Mouse (Mus musculus): Measurements from ENCODE around the gene Fastk. TPM values are rescaled to one million over a fixed set of nuclear protein-coding genes. Genes with fewer than 3 reads are reported as not detected.
A peak's percentile ranks its signal among the peaks of the same experiment; 100 is the strongest.

The Fastk gene
- polyA plus RNA-seq, 1 experiment, result 124 TPM

GRCm38 (mm10) chr5:24481647-24482046, 36.6 kb upstream of the Fastk start:
- Histone ChIP-seq H3K4me2 (ENCODE audit: low read depth) (no peak overlapping the region), H3ac (ENCODE audit: control insufficient read depth, insufficient read length) (no peak overlapping the region), H3K36me3 (ENCODE audit: control insufficient read depth, insufficient read depth) (peaks cover 28% of the 10 kb centered on the region), H3K4me3 (no peak overlapping the region), H3K27me3 (ENCODE audit: control insufficient read depth, insufficient read depth, insufficient read length) (no peaks in the 10 kb centered on the region), H3K79me2 (ENCODE audit: control insufficient read depth, insufficient read depth) (peaks cover 3% of the 10 kb centered on the region)
- TF ChIP-seq USF1 (IDR thresholded peaks at IDR 0.05; ENCODE audit: low read depth), result no peak
- no peak for TF ChIP-seq TCF12 (IDR thresholded peaks at IDR 0.05; ENCODE audit: insufficient read depth, poor library complexity, severe bottlenecking)
- TF ChIP-seq REST (IDR thresholded peaks at IDR 0.05; ENCODE audit: insufficient read depth, insufficient read length), result no peak
- no peak for TF ChIP-seq MAX (IDR thresholded peaks at IDR 0.05; ENCODE audit: low read depth)
- TF ChIP-seq POLR2A (IDR thresholded peaks at IDR 0.05; ENCODE audit: insufficient read length, low read depth), result no peak
- no peak for TF ChIP-seq TCF3 (IDR thresholded peaks at IDR 0.05; ENCODE audit: insufficient read length, low read depth)
- no peak for TF ChIP-seq MYOG (IDR thresholded peaks at IDR 0.05; ENCODE audit: control insufficient read depth in 1 of 3, insufficient read depth in 1 of 3, insufficient read length in 2 of 3, low read depth in 2 of 3)
- TF ChIP-seq E2F4 (IDR thresholded peaks at IDR 0.05; ENCODE audit: insufficient read depth), result no peak
- no peak for TF ChIP-seq SRF (IDR thresholded peaks at IDR 0.05; ENCODE audit: control insufficient read depth, insufficient read length, low read depth)
- no peak for TF ChIP-seq CEBPB (IDR thresholded peaks at IDR 0.05; ENCODE audit: insufficient read depth, poor library complexity, severe bottlenecking)
- no peak for TF ChIP-seq MYOD1 (IDR thresholded peaks at IDR 0.05; ENCODE audit: control insufficient read depth in 1 of 3, insufficient read length in 2 of 3, low read depth in 2 of 3)
- TF ChIP-seq POLR2AphosphoS2 (IDR thresholded peaks at IDR 0.05; ENCODE audit: insufficient read length, low read depth), result no peak

- Histone ChIP-seq H3K4me3 (no peak overlapping the region), H3K4me2 (ENCODE audit: low read depth) (no peak overlapping the region), H3ac (ENCODE audit: control insufficient read depth, insufficient read length) (no peak overlapping the region), H3K36me3 (ENCODE audit: control insufficient read depth, insufficient read depth) (peaks cover 13% of the 10 kb centered on the region), H3K27me3 (ENCODE audit: control insufficient read depth, insufficient read depth, insufficient read length) (no peaks in the 10 kb centered on the region), H3K79me2 (ENCODE audit: control insufficient read depth, insufficient read depth) (peaks cover 15% of the 10 kb centered on the region)
- peak in 1 of 3 experiments; percentile 32 for TF ChIP-seq MYOG (IDR thresholded peaks at IDR 0.05; ENCODE audit: control insufficient read depth in 1 of 3, insufficient read depth in 1 of 3, insufficient read length in 2 of 3, low read depth in 2 of 3)
- TF ChIP-seq MYOD1 (IDR thresholded peaks at IDR 0.05; ENCODE audit: control insufficient read depth in 1 of 3, insufficient read length in 2 of 3, low read depth in 2 of 3), result peak in 2 of 3 experiments; percentile 75 to 80
- TF ChIP-seq REST (IDR thresholded peaks at IDR 0.05; ENCODE audit: insufficient read depth, insufficient read length), result no peak
These were observed 32.8 kb upstream of the Fastk start for GRCm38 (mm10) chr5:24477909-24478308.

- no peak overlapping the region for H3K4me3 ChIP-seq
- no peak overlapping the region for H3ac ChIP-seq (ENCODE audit: control insufficient read depth, insufficient read length)
- H3K4me2 ChIP-seq (ENCODE audit: low read depth), result no peak overlapping the region
- peaks cover 36% of the 10 kb centered on the region for H3K79me2 ChIP-seq (ENCODE audit: control insufficient read depth, insufficient read depth)
- H3K27me3 ChIP-seq (ENCODE audit: control insufficient read depth, insufficient read depth, insufficient read length), result no peaks in the 10 kb centered on the region
- no peak for TF ChIP-seq CEBPB (IDR thresholded peaks at IDR 0.05; ENCODE audit: insufficient read depth, poor library complexity, severe bottlenecking)
- no peak for TF ChIP-seq MYOG (IDR thresholded peaks at IDR 0.05; ENCODE audit: control insufficient read depth in 1 of 3, insufficient read depth in 1 of 3, insufficient read length in 2 of 3, low read depth in 2 of 3)
- TF ChIP-seq USF1 (IDR thresholded peaks at IDR 0.05; ENCODE audit: low read depth), result no peak
- H3K36me3 ChIP-seq (ENCODE audit: control insufficient read depth, insufficient read depth), result peaks cover 10% of the 10 kb centered on the region
These were observed 30.6 kb upstream of the Fastk start for GRCm38 (mm10) chr5:24475476-24476241.

GRCm38 (mm10) chr5:24474723-24475261, 29.7 kb upstream of the Fastk start:
- H3K4me3 ChIP-seq, result no peak overlapping the region

GRCm38 (mm10) chr5:24474025-24474722, 29.1 kb upstream of the Fastk start:
- TF ChIP-seq POLR2A (IDR thresholded peaks at IDR 0.05; ENCODE audit: insufficient read length, low read depth), result no peak
- no peak for TF ChIP-seq MYOG (IDR thresholded peaks at IDR 0.05; ENCODE audit: control insufficient read depth in 1 of 3, insufficient read depth in 1 of 3, insufficient read length in 2 of 3, low read depth in 2 of 3)
- TF ChIP-seq MAX (IDR thresholded peaks at IDR 0.05; ENCODE audit: low read depth), result no peak
- no peak for TF ChIP-seq TCF12 (IDR thresholded peaks at IDR 0.05; ENCODE audit: insufficient read depth, poor library complexity, severe bottlenecking)
- TF ChIP-seq CEBPB (IDR thresholded peaks at IDR 0.05; ENCODE audit: insufficient read depth, poor library complexity, severe bottlenecking), result no peak
- TF ChIP-seq USF1 (IDR thresholded peaks at IDR 0.05; ENCODE audit: low read depth), result no peak
- TF ChIP-seq REST (IDR thresholded peaks at IDR 0.05; ENCODE audit: insufficient read depth, insufficient read length), result no peak
- no peak for TF ChIP-seq E2F4 (IDR thresholded peaks at IDR 0.05; ENCODE audit: insufficient read depth)
- TF ChIP-seq MYOD1 (IDR thresholded peaks at IDR 0.05; ENCODE audit: control insufficient read depth in 1 of 3, insufficient read length in 2 of 3, low read depth in 2 of 3), result no peak
- no peak for TF ChIP-seq POLR2AphosphoS2 (IDR thresholded peaks at IDR 0.05; ENCODE audit: insufficient read length, low read depth)
- no peak for TF ChIP-seq TCF3 (IDR thresholded peaks at IDR 0.05; ENCODE audit: insufficient read length, low read depth)
- no peak for TF ChIP-seq SRF (IDR thresholded peaks at IDR 0.05; ENCODE audit: control insufficient read depth, insufficient read length, low read depth)
- H3K79me2 ChIP-seq (ENCODE audit: control insufficient read depth, insufficient read depth), result peaks cover 49% of the 10 kb centered on the region
- H3K36me3 ChIP-seq (ENCODE audit: control insufficient read depth, insufficient read depth), result peaks cover 9% of the 10 kb centered on the region
- no peaks in the 10 kb centered on the region for H3K27me3 ChIP-seq (ENCODE audit: control insufficient read depth, insufficient read depth, insufficient read length)
- H3K4me2 ChIP-seq (ENCODE audit: low read depth), result no peak overlapping the region
- no peak overlapping the region for H3ac ChIP-seq (ENCODE audit: control insufficient read depth, insufficient read length)
- H3K4me3 ChIP-seq, result no peak overlapping the region

More at GRCm38 (mm10) chr5:24474723-24475261, 29.7 kb upstream of the Fastk start:
- Histone ChIP-seq H3K36me3 (ENCODE audit: control insufficient read depth, insufficient read depth) (peaks cover 9% of the 10 kb centered on the region), H3K79me2 (ENCODE audit: control insufficient read depth, insufficient read depth) (peaks cover 43% of the 10 kb centered on the region), H3K27me3 (ENCODE audit: control insufficient read depth, insufficient read depth, insufficient read length) (no peaks in the 10 kb centered on the region), H3K4me2 (ENCODE audit: low read depth) (no peak overlapping the region), H3ac (ENCODE audit: control insufficient read depth, insufficient read length) (no peak overlapping the region)
- TF ChIP-seq E2F4 (IDR thresholded peaks at IDR 0.05; ENCODE audit: insufficient read depth) (no peak), MYOG (IDR thresholded peaks at IDR 0.05; ENCODE audit: control insufficient read depth in 1 of 3, insufficient read depth in 1 of 3, insufficient read length in 2 of 3, low read depth in 2 of 3) (no peak), USF1 (IDR thresholded peaks at IDR 0.05; ENCODE audit: low read depth) (no peak), TCF3 (IDR thresholded peaks at IDR 0.05; ENCODE audit: insufficient read length, low read depth) (no peak), MAX (IDR thresholded peaks at IDR 0.05; ENCODE audit: low read depth) (no peak)

All from myocyte (in vitro differentiated cells).